Mouse (Mus musculus): ENCODE data around the gene Tas2r106. TPM values are rescaled to one million over a fixed set of nuclear protein-coding genes. Genes with fewer than 3 reads are reported as not detected.

The Tas2r106 gene
- total RNA-seq (2021), result not detected
- long read RNA-seq, experiment 1, result 0 reads
- long read RNA-seq, experiment 2, result 0 reads

DNA sequence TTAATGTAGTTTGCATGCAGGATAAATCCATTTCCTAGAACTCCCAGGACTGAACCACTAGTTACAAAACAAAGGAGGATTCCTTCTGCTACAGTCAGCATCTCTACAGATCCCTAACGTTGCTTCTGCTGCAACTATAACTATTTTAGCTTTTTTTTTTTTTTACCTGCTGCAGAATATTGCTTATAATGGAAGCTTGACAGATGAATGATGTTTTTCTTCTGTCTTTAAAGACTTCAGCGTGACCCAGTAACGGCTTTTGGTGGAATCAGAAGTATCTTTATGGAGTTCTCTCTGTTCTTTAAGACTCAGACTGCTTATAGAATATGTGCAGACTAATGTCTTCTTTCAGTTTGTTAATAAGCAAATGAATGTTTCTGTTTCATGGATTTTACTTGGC is at the start of gene Tas2r106:
Tas2r106 (minus strand) TSS at position 101 of the 400 bp plus-strand sequence.
- no peak for DNase-seq

DNA sequence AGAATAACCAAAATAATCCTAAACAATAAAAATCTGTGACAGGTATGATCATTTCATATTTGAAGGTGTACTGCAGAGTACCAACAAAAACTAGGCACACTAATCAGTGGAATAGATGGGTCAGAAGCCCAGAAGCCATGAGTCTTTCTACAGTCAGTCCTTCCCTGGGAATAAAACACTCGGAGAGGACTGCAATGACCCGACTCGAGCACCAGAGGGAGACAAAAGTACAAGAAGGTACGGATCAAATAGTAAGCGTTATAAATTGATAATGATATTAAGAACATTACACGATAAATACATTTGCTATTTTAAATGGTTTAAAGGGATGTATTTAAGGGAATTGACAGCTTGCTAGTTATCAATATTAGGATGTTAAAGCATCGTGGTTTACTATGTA is 34.1 kb upstream of the Tas2r106 start:
- no peak for DNase-seq

DNA sequence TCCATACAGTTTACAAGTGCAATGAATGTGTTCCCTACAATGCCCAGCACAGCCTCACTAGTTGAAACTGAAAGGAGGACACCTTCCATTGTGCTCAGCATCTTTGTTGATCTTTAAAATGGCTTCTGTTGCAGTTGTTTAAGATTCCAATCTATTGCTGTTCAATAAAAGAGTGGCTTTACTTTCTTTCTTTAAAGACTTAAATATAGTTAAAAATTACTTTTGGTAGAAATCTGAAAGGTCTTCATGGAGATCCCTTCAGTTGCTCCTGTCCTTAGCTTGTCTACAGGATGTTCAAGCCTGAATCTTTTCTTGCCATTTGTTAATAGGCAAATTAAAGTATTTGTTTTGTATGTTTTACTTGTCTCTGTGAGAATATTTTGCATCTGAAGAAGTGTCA is 11.3 kb upstream of the Tas2r106 start, which contains the start of gene Tas2r114:
Tas2r114 (minus strand) TSS at position 101 of the 400 bp plus-strand sequence.
- DNase-seq, result no peak

DNA sequence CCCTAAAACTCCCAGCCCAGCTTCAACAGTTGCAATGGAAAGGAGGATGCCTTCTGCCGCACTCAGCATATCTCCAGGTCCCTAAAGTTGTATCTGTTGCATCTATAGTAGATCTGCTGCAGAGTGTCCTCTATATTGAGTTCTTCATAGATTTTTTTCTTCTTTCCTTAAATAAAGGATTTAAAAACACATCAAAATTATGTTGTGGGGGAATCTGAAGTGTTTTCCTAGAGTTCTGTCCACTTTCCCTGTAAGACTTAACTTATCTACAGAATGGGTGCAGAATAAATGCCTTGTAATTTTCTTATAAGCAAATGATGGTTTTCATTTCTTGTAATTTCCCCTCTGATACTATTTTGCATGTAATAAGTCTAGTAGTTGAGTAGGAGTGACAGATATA is 8.7 kb upstream of the Tas2r106 start, which contains the start of gene Tas2r105:
Tas2r105 (minus strand) TSS at position 101 of the 400 bp plus-strand sequence.
- DNase-seq, result no peak

DNA sequence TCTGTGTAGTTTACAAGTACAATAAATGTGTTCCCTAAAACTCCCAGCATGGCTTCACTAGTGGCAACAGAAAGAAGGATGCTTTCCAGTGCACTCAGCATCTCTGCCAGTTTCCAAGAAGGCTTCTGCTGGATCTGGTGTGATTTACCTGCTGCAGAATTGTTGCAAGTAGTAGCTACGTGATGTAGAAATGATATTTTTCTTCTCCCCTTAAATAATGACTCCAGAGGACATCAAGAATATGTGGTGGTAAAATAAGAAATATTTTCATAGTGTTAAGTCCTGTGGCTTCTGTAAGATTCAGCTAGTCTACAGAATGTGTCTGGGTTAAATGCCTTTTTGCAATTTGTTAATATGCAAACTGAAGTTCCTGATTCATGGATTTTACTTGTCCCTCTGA is 7.0 kb upstream of the Tas2r106 start, which contains the start of gene Tas2r104:
Tas2r104 (minus strand) TSS at position 101 of the 400 bp plus-strand sequence.
- no peak for DNase-seq

DNA sequence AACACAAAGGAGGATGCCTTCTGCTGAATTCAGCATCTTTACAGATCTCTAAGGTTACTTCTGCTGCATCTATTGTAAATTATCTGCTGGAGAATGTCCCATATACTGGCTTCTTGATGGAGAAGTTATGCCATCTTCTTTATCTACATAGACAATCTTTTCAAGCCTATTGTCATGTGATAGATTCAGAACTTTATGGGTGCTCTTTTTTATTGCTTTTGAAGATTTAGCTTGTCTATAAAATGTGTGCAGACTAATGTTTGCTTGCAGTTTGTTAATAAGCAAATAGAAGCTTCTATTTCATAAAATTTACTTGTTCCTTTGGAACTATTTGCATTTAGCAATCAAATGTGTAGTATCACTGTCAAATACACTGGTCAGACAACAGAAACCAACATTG is 18.6 kb downstream of the Tas2r106 start, which contains the start of gene Tas2r107:
Tas2r107 (minus strand) TSS at position 101 of the 400 bp plus-strand sequence.
- DNase-seq, result no peak

DNA sequence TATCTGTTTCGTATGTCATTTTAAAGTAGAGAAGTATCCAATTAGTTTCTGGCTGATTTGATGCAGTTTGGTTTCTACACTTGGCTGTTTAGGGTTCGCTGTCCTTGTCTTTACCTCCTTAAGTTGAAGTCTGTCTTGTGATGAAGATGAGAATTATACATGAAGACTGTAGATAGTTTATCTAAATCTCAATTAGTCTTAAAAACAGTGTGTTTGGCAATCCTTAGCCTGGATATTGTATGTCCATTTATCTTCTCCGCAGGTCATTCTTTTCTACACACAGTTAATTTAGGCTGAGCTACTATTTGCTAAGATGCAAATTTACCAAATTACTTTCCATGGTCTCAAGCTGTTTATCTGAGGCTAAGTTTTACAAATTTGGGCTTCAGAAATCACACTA is 47.9 kb downstream of the Tas2r106 start, which contains the start of gene Tas2r130:
Tas2r130 (minus strand) TSS at position 101 of the 400 bp plus-strand sequence.
- no peak for DNase-seq

Other genes starting within 250 kb of the Tas2r106 start
- not detected for gene 5430401F13Rik, start 192.5 kb downstream of the Tas2r106 start, total RNA-seq (2021)
- not detected for gene Gm6619, start 192.5 kb downstream of the Tas2r106 start, total RNA-seq (2021)
- not detected for gene Tas2r130, start 48.0 kb downstream of the Tas2r106 start, total RNA-seq (2021)
- gene Tas2r107, start 18.7 kb downstream of the Tas2r106 start, total RNA-seq (2021), result not detected
- gene Tas2r104, start 6.9 kb upstream of the Tas2r106 start, total RNA-seq (2021), result not detected
- not detected for gene Tas2r105, start 8.6 kb upstream of the Tas2r106 start, total RNA-seq (2021)
- gene Tas2r114, start 11.2 kb upstream of the Tas2r106 start, total RNA-seq (2021), result not detected

Data from adrenal gland, postnatal 36 days (tissue).